Mouse (Mus musculus) hindbrain, embryonic 11.5 days (tissue): ENCODE measurements around the gene Ddx39. TPM values are rescaled to one million over a fixed set of nuclear protein-coding genes. Genes with fewer than 3 reads are reported as not detected.

Experiments used
- ATAC-seq: fragments of 200-750 bp; cut with Nextera tagmentation; 2 replicates; pipeline ENCODE4 v1.8.0; 2017; ENCODE audit warnings: mild to moderate bottlenecking, moderate TSS enrichment, moderate library complexity; ENCODE audit not compliant: low FRiP score
- DNase-seq: peaks from one replicate; pipeline ENCODE4 v3.0.0-alpha.2; 2015; ENCODE audit warnings: low spot score
- H3K27ac ChIP-seq: fragments of 300-500 bp; sonication (generic); 2 replicates; pipeline ENCODE4 v1.5.1; 2014; ENCODE audit warnings: mild to moderate bottlenecking, low read depth, low read length
- H3K27me3 ChIP-seq: fragments of 300-500 bp; sonication (generic); 2 replicates; pipeline ENCODE4 v1.6.1; 2014; ENCODE audit warnings: mild to moderate bottlenecking, low read length, moderate library complexity, mixed read lengths; ENCODE audit not compliant: control insufficient read depth, insufficient read depth
- H3K36me3 ChIP-seq: fragments of 300-500 bp; sonication (generic); 2 replicates; pipeline ENCODE4 v1.6.1; 2014; ENCODE audit warnings: mild to moderate bottlenecking, low read length, moderate library complexity, mixed read lengths; ENCODE audit not compliant: control insufficient read depth, insufficient read depth
- H3K4me1 ChIP-seq: fragments of 300-500 bp; sonication (generic); replicated peaks from 2 replicates; pipeline ENCODE4 v1.6.1; 2014; ENCODE audit warnings: low read length, mixed read lengths; ENCODE audit not compliant: control insufficient read depth, insufficient read depth
- H3K4me2 ChIP-seq: fragments of 300-500 bp; sonication (generic); replicated peaks from 2 replicates; pipeline ENCODE4 v1.6.1; 2014; ENCODE audit warnings: mild to moderate bottlenecking, low read depth, low read length
- H3K4me3 ChIP-seq: fragments of 300-500 bp; sonication (generic); 2 replicates; pipeline ENCODE4 v1.5.1; 2014; ENCODE audit warnings: low read depth, low read length
- H3K9ac ChIP-seq: fragments of 300-500 bp; sonication (generic); 2 replicates; pipeline ENCODE4 v1.6.1; 2014; ENCODE audit warnings: low read depth, low read length
- H3K9me3 ChIP-seq: fragments of 300-500 bp; sonication (generic); 2 replicates; pipeline ENCODE4 v1.6.1; 2016; ENCODE audit warnings: low read length; ENCODE audit not compliant: control insufficient read depth
- WGBS: fragments of 180-500 bp; shearing (Covaris S2); extraction: QIAGEN DNeasy Blood & Tissue Kit; methylation state at CpG from one replicate; pipeline ENCODE4 v1.1.7; 2014; 5-methylcytosine and 5-hydroxymethylcytosine counted together
- polyA plus RNA-seq: library from polyadenylated mRNA; unstranded; fragments of >200 nt; fragmentation: Nextera tagmentation; extraction: Ambion mirVana; gene quantifications from 2 replicates; pipeline ENCODE4 v1.2.1, GENCODE M21; 2014

The Ddx39 gene
- polyA plus RNA-seq, 1 experiment from 2014 or later, result 187 TPM

GRCm38 (mm10) chr8:83679866-83680265 is 35.1 kb upstream of the Ddx39 start:
- Histone ChIP-seq H3K9me3 (no peaks in the 10 kb centered on the region), H3K9ac (no peak overlapping the region), H3K36me3 (no peaks in the 10 kb centered on the region; the same call in none of the 2 replicates), H3K4me3 (no peak overlapping the region), H3K4me1 (no peaks in the 10 kb centered on the region), H3K4me2 (no peak overlapping the region), H3K27me3 (no peaks in the 10 kb centered on the region), H3K27ac (no peak overlapping the region)
- DNase-seq, result no peak
- no peak for ATAC-seq
- 92% methylated on average over 12 of the region's 12 CpGs for WGBS

- Histone ChIP-seq H3K9ac (no peak overlapping the region), H3K4me3 (no peak overlapping the region), H3K36me3 (no peaks in the 10 kb centered on the region; the same call in none of the 2 replicates), H3K4me2 (no peak overlapping the region), H3K27ac (no peak overlapping the region), H3K27me3 (no peaks in the 10 kb centered on the region), H3K9me3 (no peaks in the 10 kb centered on the region), H3K4me1 (no peaks in the 10 kb centered on the region)
- DNase-seq, result no peak
- no peak for ATAC-seq
- 83% methylated on average over 5 of the region's 5 CpGs for WGBS
These were observed 34.4 kb upstream of the Ddx39 start for GRCm38 (mm10) chr8:83680603-83681002.

GRCm38 (mm10) chr8:83681099-83681498 is 33.9 kb upstream of the Ddx39 start:
- WGBS, result 24% methylated on average over 6 of the region's 6 CpGs
- Histone ChIP-seq H3K4me3 (no peak overlapping the region), H3K36me3 (no peaks in the 10 kb centered on the region; the same call in none of the 2 replicates), H3K9ac (no peak overlapping the region), H3K9me3 (no peaks in the 10 kb centered on the region), H3K27me3 (no peaks in the 10 kb centered on the region), H3K27ac (no peak overlapping the region; the same call in 1 of the 2 replicates), H3K4me2 (no peak overlapping the region), H3K4me1 (no peaks in the 10 kb centered on the region)
- ATAC-seq (no peak), DNase-seq (peak; percentile 19)

GRCm38 (mm10) chr8:83684517-83684916 is 30.5 kb upstream of the Ddx39 start:
- DNase-seq, result no peak
- H3K4me2 ChIP-seq, result no peak overlapping the region
- H3K27ac ChIP-seq, result no peak overlapping the region
- no peaks in the 10 kb centered on the region; the same call in 1 of the 2 replicates for H3K36me3 ChIP-seq
- H3K4me3 ChIP-seq, result no peak overlapping the region
- WGBS, result 94% methylated on average over 9 of the region's 9 CpGs
- no peaks in the 10 kb centered on the region for H3K9me3 ChIP-seq
- no peaks in the 10 kb centered on the region for H3K4me1 ChIP-seq
- H3K27me3 ChIP-seq, result no peaks in the 10 kb centered on the region
- H3K9ac ChIP-seq, result no peak overlapping the region
- no peak for ATAC-seq

- ATAC-seq (no peak), DNase-seq (no peak)
- no peaks in the 10 kb centered on the region for H3K4me1 ChIP-seq
- H3K4me3 ChIP-seq, result no peak overlapping the region
- H3K4me2 ChIP-seq, result no peak overlapping the region
- 89% methylated on average over 6 of the region's 6 CpGs for WGBS
- no peaks in the 10 kb centered on the region for H3K36me3 ChIP-seq
- no peak overlapping the region for H3K27ac ChIP-seq
- H3K9ac ChIP-seq, result no peak overlapping the region
- H3K9me3 ChIP-seq, result no peaks in the 10 kb centered on the region
- H3K27me3 ChIP-seq, result no peaks in the 10 kb centered on the region
These were observed 25.7 kb upstream of the Ddx39 start for GRCm38 (mm10) chr8:83689264-83689663.

- Histone ChIP-seq H3K27me3 (no peaks in the 10 kb centered on the region), H3K27ac (no peak overlapping the region), H3K9ac (no peak overlapping the region), H3K9me3 (no peaks in the 10 kb centered on the region), H3K36me3 (no peaks in the 10 kb centered on the region), H3K4me3 (no peak overlapping the region), H3K4me2 (no peak overlapping the region), H3K4me1 (peaks cover 7% of the 10 kb centered on the region; the same call in 1 of the 2 replicates)
- DNase-seq (no peak), ATAC-seq (no peak)
- WGBS, result 84% methylated on average over 10 of the region's 10 CpGs
These were observed 21.3 kb upstream of the Ddx39 start for GRCm38 (mm10) chr8:83693609-83694236.

GRCm38 (mm10) chr8:83694369-83695160 is 20.4 kb upstream of the Ddx39 start:
- H3K9me3 ChIP-seq, result no peaks in the 10 kb centered on the region
- no peak overlapping the region for H3K4me2 ChIP-seq
- no peaks in the 10 kb centered on the region for H3K27me3 ChIP-seq
- no peak overlapping the region for H3K4me3 ChIP-seq
- WGBS, result 92% methylated on average over 11 of the region's 11 CpGs
- peaks cover 7% of the 10 kb centered on the region; the same call in 1 of the 2 replicates for H3K4me1 ChIP-seq
- H3K27ac ChIP-seq, result no peak overlapping the region
- no peak overlapping the region for H3K9ac ChIP-seq
- no peak for ATAC-seq
- H3K36me3 ChIP-seq, result no peaks in the 10 kb centered on the region
- no peak for DNase-seq

- Histone ChIP-seq H3K4me3 (no peak overlapping the region), H3K27ac (no peak overlapping the region), H3K9ac (no peak overlapping the region), H3K4me2 (no peak overlapping the region), H3K36me3 (no peaks in the 10 kb centered on the region), H3K27me3 (no peaks in the 10 kb centered on the region), H3K4me1 (peaks cover 7% of the 10 kb centered on the region; the same call in 1 of the 2 replicates), H3K9me3 (no peaks in the 10 kb centered on the region)
- ATAC-seq (no peak), DNase-seq (no peak)
- WGBS, result 95% methylated on average over 10 of the region's 17 CpGs
These were observed 19.4 kb upstream of the Ddx39 start for GRCm38 (mm10) chr8:83695351-83696106.
